Mouse (Mus musculus) left cerebral cortex, postnatal 25 days (tissue): ENCODE data around the gene Xylb. TPM values are rescaled to one million over a fixed set of nuclear protein-coding genes. Genes with fewer than 3 reads are reported as not detected.
"Not testable (repeated sequence)": the region's sequence is repeated elsewhere in the genome, so short reads cannot be mapped to it uniquely, and the experiment has no call there.

Experiments used
- DNase-seq, 2 experiments: peaks; one replicate each; pipeline ENCODE4 v3.0.0; 2022; ENCODE audit warnings: low spot score in 2 of 2, mixed read lengths in 1 of 2
- intact Hi-C: fragments of 180-260 bp; cut with DNase I; formaldehyde crosslinking; loops from one replicate; pipeline ENCODE4 v1.15.1; 2025
- total RNA-seq, 2 experiments: library from RNA; stranded (reverse); gene quantifications; 2 replicates each; pipeline ENCODE4 v1.2.3; 2021

Xylb gene
- total RNA-seq, 2 experiments from 2014 or later = 3.3 to 3.8 TPM

GRCm38 (mm10) chr9:119339558-119340211 is 17.5 kb upstream of the Xylb start, which contains the start of gene Acaa1a:
Gene Acaa1a, plus strand, starts transcription at chr9:119339676.
- intact Hi-C loops = loop anchor here (2.0 to 10.0 kb wide), 3 partner anchors 17 to 412 kb away; partner anchors contain the start of genes Ctdspl, Dlec1 and Oxsr1
- DNase-seq = peak; percentile 37 to 47

- peak in 1 of 2 experiments; percentile 14 for DNase-seq
- intact Hi-C loops = loop anchor here (2.0 to 10.0 kb wide), 3 partner anchors 17 to 413 kb away; partner anchors contain the start of genes Ctdspl, Dlec1 and Oxsr1
Observed at GRCm38 (mm10) chr9:119340212-119340580, 17.0 kb upstream of the Xylb start.

- intact Hi-C loops = loop anchor here (2.0 to 10.0 kb wide), 3 partner anchors 18 to 414 kb away; partner anchors contain the start of genes Ctdspl, Dlec1 and Oxsr1
- DNase-seq = peak; percentile 93 to 99
Observed at GRCm38 (mm10) chr9:119340909-119341816, 16.0 kb upstream of the Xylb start, which contains the start of gene Myd88. Gene Myd88, minus strand, starts transcription at chr9:119341411.

- intact Hi-C loops = loop anchor here (5.0 to 10.0 kb wide), 2 partner anchors 238 to 415 kb away; partner anchors contain the start of genes Ctdspl and Dlec1
- no peak for DNase-seq
Observed at GRCm38 (mm10) chr9:119342728-119343127, 14.5 kb upstream of the Xylb start.

GRCm38 (mm10) chr9:119346376-119346775 is 10.8 kb upstream of the Xylb start:
- no peak for DNase-seq
- intact Hi-C loops = loop anchor here (10.0 kb wide), 1 partner anchor 242 kb away; the partner anchor contains the start of gene Dlec1

GRCm38 (mm10) chr9:119350531-119350930 is 6.7 kb upstream of the Xylb start:
- intact Hi-C loops = loop anchor here (10.0 kb wide), 1 partner anchor 196 kb away; the partner anchor contains the start of genes Acaa1b and Gm47289

GRCm38 (mm10) chr9:119350947-119351705 is 6.1 kb upstream of the Xylb start:
- DNase-seq = no peak
- intact Hi-C loops = loop anchor here (10.0 kb wide), 1 partner anchor 196 kb away; the partner anchor contains the start of genes Acaa1b and Gm47289

More at GRCm38 (mm10) chr9:119350531-119350930, 6.7 kb upstream of the Xylb start:
- no peak for DNase-seq

- intact Hi-C loops = loop anchor here (10.0 kb wide), 1 partner anchor 197 kb away; the partner anchor contains the start of genes Acaa1b and Gm47289
- peak; percentile 60 to 66 for DNase-seq
Observed at GRCm38 (mm10) chr9:119352060-119352459, 5.1 kb upstream of the Xylb start.

GRCm38 (mm10) chr9:119353926-119354325 is 3.3 kb upstream of the Xylb start:
- intact Hi-C loops = loop anchor here (10.0 kb wide), 1 partner anchor 199 kb away; the partner anchor contains the start of genes Acaa1b and Gm47289

GRCm38 (mm10) chr9:119355943-119356342 is 1.2 kb upstream of the Xylb start:
- peak in 1 of 2 experiments; percentile 62 for DNase-seq
- intact Hi-C loops = loop anchor here (2.0 to 10.0 kb wide), 4 partner anchors 33 to 201 kb away; partner anchors contain the start of genes Acaa1b, Acvr2b, Gm47289 and Oxsr1

More at GRCm38 (mm10) chr9:119353926-119354325, 3.3 kb upstream of the Xylb start:
- no peak for DNase-seq

GRCm38 (mm10) chr9:119358058-119358429 is 863 bp downstream of the Xylb start:
- intact Hi-C loops = loop anchor here (10.0 kb wide), 1 partner anchor 203 kb away; the partner anchor contains the start of genes Acaa1b and Gm47289
- DNase-seq = no peak

- intact Hi-C loops = no loop called here
- no peak for DNase-seq
Observed at GRCm38 (mm10) chr9:119361416-119361815, 4.2 kb downstream of the Xylb start.

- DNase-seq = no peak
- intact Hi-C loops = no loop called here
Observed at GRCm38 (mm10) chr9:119363229-119363628, 6.0 kb downstream of the Xylb start.

- intact Hi-C loops = no loop called here
- DNase-seq = peak in 1 of 2 experiments; percentile 43
Observed at GRCm38 (mm10) chr9:119365284-119365683, 8.1 kb downstream of the Xylb start, which contains the start of gene Slc22a14. Gene Slc22a14, minus strand, starts transcription at chr9:119365553.

- DNase-seq = no peak
- intact Hi-C loops = no loop called here
Observed at GRCm38 (mm10) chr9:119368367-119368766, 11.2 kb downstream of the Xylb start.

- DNase-seq, intact Hi-C loops: not testable (repeated sequence)
Observed at GRCm38 (mm10) chr9:119370770-119371169, 13.6 kb downstream of the Xylb start.

GRCm38 (mm10) chr9:119371251-119371650 is 14.1 kb downstream of the Xylb start:
- DNase-seq = no peak
- intact Hi-C loops = no loop called here

GRCm38 (mm10) chr9:119375008-119375407 is 17.8 kb downstream of the Xylb start:
- DNase-seq = no peak
- intact Hi-C loops = no loop called here

GRCm38 (mm10) chr9:119375556-119375955 is 18.4 kb downstream of the Xylb start:
- DNase-seq = no peak

More at GRCm38 (mm10) chr9:119375556-119375955, 18.4 kb downstream of the Xylb start:
- intact Hi-C loops = no loop called here
